Mouse (Mus musculus): ENCODE data around the gene Crygb. TPM values are rescaled to one million over a fixed set of nuclear protein-coding genes. Genes with fewer than 3 reads are reported as not detected.
"Not testable (repeated sequence)": the region's sequence is repeated elsewhere in the genome, so short reads cannot be mapped to it uniquely, and the experiment has no call there.

Crygb gene
- total RNA-seq, 2 experiments from 2014 or later = not detected

- ATAC-seq (replicated peaks; ENCODE audit: poor library complexity, severe bottlenecking) = no peak
These were observed 6.5 kb downstream of the Crygb start for GRCm38 (mm10) chr1:65075607-65076006.

- no peak for ATAC-seq (replicated peaks; ENCODE audit: poor library complexity, severe bottlenecking)
These were observed 8.5 kb downstream of the Crygb start, which contains the start of gene Crygc for GRCm38 (mm10) chr1:65073589-65073988. Gene Crygc, minus strand, starts transcription at chr1:65073689.

- no peak for ATAC-seq (replicated peaks; ENCODE audit: poor library complexity, severe bottlenecking)
These were observed 14.2 kb downstream of the Crygb start for GRCm38 (mm10) chr1:65067842-65068241.

- no peak for ATAC-seq (replicated peaks; ENCODE audit: poor library complexity, severe bottlenecking)
These were observed 17.9 kb downstream of the Crygb start for GRCm38 (mm10) chr1:65064201-65064600.

GRCm38 (mm10) chr1:65063352-65063751 lies 18.7 kb downstream of the Crygb start, which contains the start of gene Crygd:
Gene Crygd, minus strand, starts transcription at chr1:65063452.
- no peak for ATAC-seq (replicated peaks; ENCODE audit: poor library complexity, severe bottlenecking)

- ATAC-seq (replicated peaks; ENCODE audit: poor library complexity, severe bottlenecking) = no peak
These were observed 29.9 kb downstream of the Crygb start for GRCm38 (mm10) chr1:65052140-65052539.

- ATAC-seq (replicated peaks; ENCODE audit: poor library complexity, severe bottlenecking) = no peak
These were observed 30.4 kb downstream of the Crygb start for GRCm38 (mm10) chr1:65051696-65052095.

GRCm38 (mm10) chr1:65050952-65051351 lies 31.1 kb downstream of the Crygb start, which contains the start of gene Cryge:
Gene Cryge, minus strand, starts transcription at chr1:65051149.
- ATAC-seq (replicated peaks; ENCODE audit: poor library complexity, severe bottlenecking) = not testable (repeated sequence)

GRCm38 (mm10) chr1:65048781-65049180 lies 33.3 kb downstream of the Crygb start:
- ATAC-seq (replicated peaks; ENCODE audit: poor library complexity, severe bottlenecking) = no peak

- ATAC-seq (replicated peaks; ENCODE audit: poor library complexity, severe bottlenecking) = peak; percentile 59
These were observed 35.5 kb downstream of the Crygb start for GRCm38 (mm10) chr1:65046401-65047109.

- ATAC-seq (replicated peaks; ENCODE audit: poor library complexity, severe bottlenecking) = no peak
These were observed 38.7 kb downstream of the Crygb start for GRCm38 (mm10) chr1:65043433-65043832.

- ATAC-seq (replicated peaks; ENCODE audit: poor library complexity, severe bottlenecking) = no peak
These were observed 40.3 kb downstream of the Crygb start for GRCm38 (mm10) chr1:65041837-65042236.

- ATAC-seq (replicated peaks; ENCODE audit: poor library complexity, severe bottlenecking) = no peak
These were observed 41.3 kb downstream of the Crygb start for GRCm38 (mm10) chr1:65040806-65041205.

GRCm38 (mm10) chr1:65039679-65040078 lies 42.4 kb downstream of the Crygb start:
- no peak for ATAC-seq (replicated peaks; ENCODE audit: poor library complexity, severe bottlenecking)

GRCm38 (mm10) chr1:65037542-65037941 lies 44.5 kb downstream of the Crygb start:
- no peak for ATAC-seq (replicated peaks; ENCODE audit: poor library complexity, severe bottlenecking)

GRCm38 (mm10) chr1:65035513-65035912 lies 46.6 kb downstream of the Crygb start:
- no peak for ATAC-seq (replicated peaks; ENCODE audit: poor library complexity, severe bottlenecking)

- no peak for ATAC-seq (replicated peaks; ENCODE audit: poor library complexity, severe bottlenecking)
These were observed 49.4 kb downstream of the Crygb start, which contains the start of gene Akr1cl for GRCm38 (mm10) chr1:65032641-65033040. Gene Akr1cl, minus strand, starts transcription at chr1:65032759.

Other genes starting within 250 kb of the Crygb start
- gene Plekhm3, start 125.5 kb downstream of the Crygb start, total RNA-seq (2014; fragmentation: Nextera tagmentation) = 12.5 and 13.5 TPM in 2 replicates
- 5.4 and 8.5 TPM in 2 replicates for gene Plekhm3, start 125.5 kb downstream of the Crygb start, total RNA-seq (2017)
- not detected in 2 replicates for gene Akr1cl, start 49.5 kb downstream of the Crygb start, total RNA-seq (2014; fragmentation: Nextera tagmentation)
- not detected in 2 replicates for gene Akr1cl, start 49.5 kb downstream of the Crygb start, total RNA-seq (2017)
- gene Cryge, start 31.1 kb downstream of the Crygb start, total RNA-seq (2014; fragmentation: Nextera tagmentation) = not detected in 2 replicates
- gene Cryge, start 31.1 kb downstream of the Crygb start, total RNA-seq (2017) = not detected in 2 replicates
- gene Crygd, start 18.8 kb downstream of the Crygb start, total RNA-seq (2014; fragmentation: Nextera tagmentation) = not detected in 2 replicates
- gene Crygd, start 18.8 kb downstream of the Crygb start, total RNA-seq (2017) = not detected in 2 replicates
- not detected in 2 replicates for gene Crygc, start 8.6 kb downstream of the Crygb start, total RNA-seq (2014; fragmentation: Nextera tagmentation)
- gene Crygc, start 8.6 kb downstream of the Crygb start, total RNA-seq (2017) = not detected in 2 replicates
- not detected in 2 replicates for gene Cryga, start 21.1 kb upstream of the Crygb start, total RNA-seq (2014; fragmentation: Nextera tagmentation)
- 0.73 TPM in 1 of 2 replicates, not detected in the other for gene Cryga, start 21.1 kb upstream of the Crygb start, total RNA-seq (2017)
- gene Gm28845, start 37.3 kb upstream of the Crygb start, total RNA-seq (2014; fragmentation: Nextera tagmentation) = not detected in 2 replicates
- gene Gm28845, start 37.3 kb upstream of the Crygb start, total RNA-seq (2017) = not detected in 2 replicates
- gene D630023F18Rik, start 40.9 kb upstream of the Crygb start, total RNA-seq (2014; fragmentation: Nextera tagmentation) = 0.70 TPM in 1 of 2 replicates, not detected in the other
- gene D630023F18Rik, start 40.9 kb upstream of the Crygb start, total RNA-seq (2017) = 1.3 and 2.3 TPM in 2 replicates
- 98.5 and 119 TPM in 2 replicates for gene Idh1, start 104.2 kb upstream of the Crygb start, total RNA-seq (2014; fragmentation: Nextera tagmentation)
- gene Idh1, start 104.2 kb upstream of the Crygb start, total RNA-seq (2017) = 214 and 218 TPM in 2 replicates
- 23.0 and 26.7 TPM in 2 replicates for gene Pikfyve, start 104.4 kb upstream of the Crygb start, total RNA-seq (2014; fragmentation: Nextera tagmentation)
- gene Pikfyve, start 104.4 kb upstream of the Crygb start, total RNA-seq (2017) = 27.9 and 29.8 TPM in 2 replicates
- not detected in 2 replicates for gene Pth2r, start 199.8 kb upstream of the Crygb start, total RNA-seq (2014; fragmentation: Nextera tagmentation)
- gene Pth2r, start 199.8 kb upstream of the Crygb start, total RNA-seq (2017) = not detected in 2 replicates

Measured in granulocyte monocyte progenitor cell, adult 5-6 weeks (primary cell).